Mouse (Mus musculus) urinary bladder, postnatal 14 days (tissue): Measurements from ENCODE around the gene Tuba1a.
A peak's percentile ranks its signal among the peaks of the same experiment; 100 is the strongest.
"Not testable (repeated sequence)": the region's sequence is repeated elsewhere in the genome, so short reads cannot be mapped to it uniquely, and the experiment has no call there.

Experiments
- DNase-seq: peaks from one replicate; pipeline ENCODE4 v3.0.0; 2021; ENCODE audit warnings: low spot score

Tuba1a gene

DNA sequence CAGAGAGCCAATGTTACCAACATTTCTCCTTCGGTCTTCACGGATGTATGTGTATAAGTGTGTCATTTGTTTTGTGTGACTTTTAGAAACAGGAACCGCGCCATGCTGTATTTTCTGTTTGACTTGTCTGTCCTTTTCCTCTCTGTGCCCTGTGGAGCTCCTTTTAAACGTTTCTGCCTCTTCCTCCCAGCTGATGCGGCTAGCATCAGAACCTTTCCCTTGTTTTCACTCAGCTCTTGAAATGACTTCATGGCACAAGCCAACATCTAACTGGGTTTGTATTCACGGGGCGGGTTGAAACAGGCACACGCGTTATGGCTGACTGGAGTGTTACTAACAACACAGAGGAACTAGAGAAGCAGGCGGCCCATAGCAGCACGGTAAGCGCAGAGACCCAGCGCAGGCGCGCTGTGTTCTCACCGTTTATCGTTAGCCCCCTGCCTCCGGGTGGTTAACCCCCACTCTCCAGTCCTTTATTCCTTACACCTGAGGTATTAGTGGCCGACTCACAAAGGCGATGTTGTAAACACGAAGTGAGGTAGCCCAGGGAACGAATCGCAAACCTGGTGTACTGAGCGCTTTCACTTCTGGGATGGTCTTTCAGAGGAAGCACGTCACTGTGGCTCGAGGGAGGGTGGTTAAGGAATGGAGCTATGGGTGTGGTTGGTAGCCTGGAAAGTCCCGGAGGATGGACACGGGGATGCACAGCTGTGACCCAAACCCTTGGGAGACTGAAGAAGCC is 31.9 kb upstream of the Tuba1a start:
- peak; percentile 82 for DNase-seq

DNA sequence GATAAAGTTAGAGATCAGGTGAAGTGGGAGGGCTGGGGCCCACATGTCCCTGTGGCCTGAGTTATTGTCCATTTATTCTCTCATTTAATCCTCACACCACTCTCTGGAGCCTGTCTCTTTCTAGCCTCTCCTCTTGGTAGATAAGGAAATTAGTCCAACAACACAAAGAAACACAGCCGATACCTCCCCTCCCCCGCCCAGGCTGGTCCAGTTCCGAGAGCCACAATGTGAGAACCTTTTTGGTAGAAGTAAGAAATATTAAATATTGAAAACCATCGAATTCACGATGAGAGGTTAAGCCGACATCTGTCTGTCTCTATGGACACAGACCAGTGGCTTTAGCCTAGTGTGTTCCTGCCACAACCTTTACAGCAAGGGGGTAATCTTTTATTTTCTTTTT is 31.2 kb upstream of the Tuba1a start:
- DNase-seq: no peak

DNA sequence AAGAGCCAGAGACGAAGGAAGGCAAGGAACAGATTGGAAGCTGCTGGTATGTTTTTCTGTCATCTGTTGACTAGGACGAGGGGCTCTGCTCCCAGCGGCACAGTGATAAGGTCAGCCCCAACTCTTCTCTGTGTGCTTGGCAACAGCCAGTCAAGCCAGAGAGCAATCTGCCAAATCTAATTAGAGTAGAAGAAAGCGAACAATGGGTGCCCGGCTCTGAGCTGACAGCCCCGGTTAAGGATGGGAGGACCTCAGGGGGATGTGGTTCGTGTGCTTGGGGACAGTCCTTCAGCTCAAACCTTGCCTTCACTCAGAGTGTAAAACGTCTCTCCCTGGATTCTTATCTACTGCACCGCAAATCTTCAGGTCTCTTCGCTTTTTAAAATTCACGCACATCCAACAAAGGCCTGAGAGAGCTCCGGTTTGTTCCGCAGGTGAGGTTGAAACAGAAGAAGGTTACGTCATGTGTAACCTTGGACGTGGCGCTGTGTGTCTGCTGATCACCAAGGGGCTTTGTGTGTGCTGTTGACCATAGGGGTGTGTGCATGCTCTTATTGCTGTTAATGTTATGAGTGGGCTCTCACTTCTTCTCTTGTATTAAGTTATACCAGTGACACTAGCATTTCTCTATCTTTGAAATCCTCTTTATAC is 30.1 kb upstream of the Tuba1a start:
- DNase-seq: no peak

DNA sequence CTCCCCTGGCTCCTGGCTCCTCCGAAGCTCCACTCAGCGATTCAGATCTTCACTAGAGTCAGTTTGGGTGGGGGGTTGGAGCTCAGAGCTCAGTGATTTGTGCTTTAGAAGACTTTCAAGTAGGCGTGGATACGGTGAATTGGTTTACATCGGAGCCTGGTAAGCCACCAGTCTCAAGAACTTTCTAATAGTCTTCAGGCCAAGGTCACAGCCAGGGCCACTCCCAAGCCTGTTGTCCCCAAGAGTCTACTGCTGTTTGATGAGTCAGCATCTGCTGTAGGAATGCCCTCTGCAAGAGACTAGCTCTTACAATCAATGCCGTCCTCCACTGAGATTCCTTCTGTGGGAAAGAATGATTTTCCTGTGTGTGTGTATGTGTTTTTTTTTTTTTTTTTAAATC is 28.6 kb upstream of the Tuba1a start:
- no peak for DNase-seq

DNA sequence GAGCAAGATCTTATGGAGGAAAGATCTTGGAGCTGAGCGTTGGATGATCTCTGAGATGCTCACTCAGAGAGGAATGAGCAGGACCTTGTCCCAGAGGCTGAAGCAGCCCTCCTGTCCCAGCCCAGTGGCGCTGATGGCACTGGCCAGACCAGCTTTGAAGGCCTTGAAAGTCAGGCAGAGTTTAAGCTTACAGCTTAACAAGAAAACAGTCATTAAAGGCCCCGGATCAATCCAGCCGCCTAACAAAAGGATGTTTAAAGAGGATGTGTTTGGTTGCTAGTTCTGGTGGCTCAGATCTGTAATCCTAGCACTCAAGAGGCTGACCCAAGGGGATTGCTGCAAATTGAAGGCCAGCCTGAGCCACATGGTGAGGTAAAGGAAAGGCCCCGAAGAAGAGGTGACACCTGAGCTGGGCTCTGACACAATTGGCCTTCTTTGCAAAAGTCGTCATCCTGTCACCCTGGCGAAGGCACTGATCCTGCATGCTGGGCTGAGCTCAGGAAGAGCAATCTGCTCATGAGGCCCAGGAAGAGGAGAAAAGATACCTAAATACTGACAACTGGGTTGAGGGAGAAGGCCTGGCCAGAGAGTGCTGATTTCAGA is 26.6 kb upstream of the Tuba1a start:
- no peak for DNase-seq

DNA sequence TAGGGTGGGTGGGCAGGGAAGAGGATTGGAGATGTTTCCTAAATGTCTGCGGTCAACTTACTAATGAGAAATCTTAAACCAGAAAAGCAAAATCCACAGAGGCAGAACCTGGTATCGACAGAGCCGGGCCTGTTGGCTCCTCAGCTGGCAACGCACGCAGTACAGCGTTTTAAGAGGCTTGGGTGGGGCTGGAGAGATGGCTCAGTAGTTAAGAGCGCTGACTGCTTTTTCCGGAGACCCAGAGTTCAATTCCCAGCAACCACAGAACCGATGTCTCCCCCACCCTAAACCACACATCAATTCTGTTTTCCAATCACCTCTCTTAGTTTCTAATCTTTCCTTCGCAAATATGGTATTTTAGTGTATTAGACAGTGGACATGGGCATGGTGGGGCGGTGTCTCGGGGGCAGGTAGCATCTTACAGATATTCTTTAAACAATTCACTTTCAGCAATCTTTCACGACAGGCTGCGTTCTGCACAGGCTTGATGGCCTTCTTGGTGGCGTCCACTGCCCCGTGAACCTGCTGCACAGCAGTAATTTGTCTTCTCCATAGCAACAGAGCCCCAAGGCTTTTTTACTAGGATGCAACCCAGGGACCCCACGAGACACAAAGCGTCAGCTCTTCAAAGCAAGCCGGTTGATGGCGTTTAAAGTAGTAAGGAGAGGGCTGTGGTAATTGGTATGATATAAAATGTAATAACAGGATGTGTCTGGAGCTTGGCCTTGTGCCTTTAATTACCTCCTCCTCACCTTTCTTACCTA is 25.1 kb upstream of the Tuba1a start:
- DNase-seq: no peak

DNA sequence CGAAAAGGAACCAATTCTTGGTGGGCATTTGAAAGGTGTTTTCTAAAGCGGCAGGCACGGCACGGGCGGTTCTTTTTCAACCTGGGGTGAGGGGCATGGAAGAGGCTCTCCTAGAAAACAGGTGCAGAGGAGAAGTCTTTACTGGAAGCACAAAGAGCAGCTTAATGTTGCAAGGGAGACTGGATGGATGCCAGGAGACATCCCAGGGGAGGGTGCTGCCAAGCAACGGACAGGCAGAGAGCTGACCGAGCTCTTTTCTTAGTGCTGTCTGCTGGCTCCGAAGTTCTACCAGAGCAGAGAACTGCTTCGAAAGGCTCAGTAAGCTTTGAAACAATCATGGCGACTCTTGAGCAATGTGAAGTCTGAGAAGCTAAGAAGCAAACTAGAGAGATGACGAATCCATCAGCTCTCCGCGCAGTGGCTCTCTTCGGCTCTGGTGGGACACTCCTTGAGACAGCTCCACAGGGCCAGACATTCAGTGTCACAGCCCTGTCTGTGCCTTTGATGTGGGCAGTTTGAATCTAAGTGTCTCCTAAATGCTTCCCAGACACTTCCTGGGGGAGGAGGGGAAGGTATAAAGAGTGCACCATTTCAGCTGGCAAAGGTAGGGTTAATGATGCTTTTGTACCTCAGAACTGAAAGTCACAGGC is 24.4 kb upstream of the Tuba1a start:
- peak; percentile 74 for DNase-seq

DNA sequence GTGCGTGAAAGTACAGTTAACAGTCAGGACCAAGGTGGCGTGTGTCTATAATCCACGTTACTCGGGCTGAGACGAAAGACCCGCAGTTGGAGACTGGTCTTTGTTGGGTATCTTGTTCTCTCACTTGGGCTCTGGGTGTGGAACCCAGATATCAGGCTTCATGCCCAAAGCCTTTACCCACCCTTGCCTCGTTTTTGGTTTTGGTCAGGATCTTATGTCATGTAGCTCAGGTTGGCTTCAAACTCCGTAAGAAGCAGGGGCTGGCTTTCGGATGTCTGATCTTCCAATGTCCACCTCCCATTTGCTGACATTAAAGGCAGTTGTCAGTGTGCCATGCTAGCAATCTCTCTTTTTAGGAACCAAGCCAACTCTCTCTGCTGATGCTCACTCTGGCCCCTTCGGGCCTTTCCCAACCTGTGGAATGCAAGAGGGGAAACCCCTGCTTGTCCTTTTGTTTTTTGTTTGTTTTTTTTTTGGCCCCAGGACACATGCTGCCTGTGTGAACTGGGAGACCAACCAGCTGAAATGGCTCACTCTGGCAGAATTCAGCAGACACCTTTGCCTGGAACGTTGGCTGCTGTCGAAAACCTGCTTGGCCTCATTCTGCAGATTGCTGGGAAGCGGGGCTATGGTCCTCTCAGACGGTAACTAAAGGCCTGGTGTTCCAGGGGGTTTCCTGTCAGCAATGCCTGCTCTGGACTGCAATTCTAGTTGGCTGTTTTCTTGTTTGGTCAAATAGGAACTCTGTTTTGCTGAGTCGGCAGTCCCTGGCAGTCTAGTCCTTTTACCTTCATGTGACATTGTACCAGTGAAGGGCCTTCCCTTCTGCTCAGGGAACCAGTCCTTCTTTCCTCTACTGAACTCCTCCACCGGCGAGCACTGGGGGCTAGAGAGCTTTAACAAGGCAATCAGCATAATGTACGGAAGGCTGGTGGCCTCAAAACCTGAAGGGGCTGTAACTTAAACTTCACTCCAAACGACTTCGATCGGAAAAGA is 23.6 kb upstream of the Tuba1a start:
- DNase-seq: no peak

DNA sequence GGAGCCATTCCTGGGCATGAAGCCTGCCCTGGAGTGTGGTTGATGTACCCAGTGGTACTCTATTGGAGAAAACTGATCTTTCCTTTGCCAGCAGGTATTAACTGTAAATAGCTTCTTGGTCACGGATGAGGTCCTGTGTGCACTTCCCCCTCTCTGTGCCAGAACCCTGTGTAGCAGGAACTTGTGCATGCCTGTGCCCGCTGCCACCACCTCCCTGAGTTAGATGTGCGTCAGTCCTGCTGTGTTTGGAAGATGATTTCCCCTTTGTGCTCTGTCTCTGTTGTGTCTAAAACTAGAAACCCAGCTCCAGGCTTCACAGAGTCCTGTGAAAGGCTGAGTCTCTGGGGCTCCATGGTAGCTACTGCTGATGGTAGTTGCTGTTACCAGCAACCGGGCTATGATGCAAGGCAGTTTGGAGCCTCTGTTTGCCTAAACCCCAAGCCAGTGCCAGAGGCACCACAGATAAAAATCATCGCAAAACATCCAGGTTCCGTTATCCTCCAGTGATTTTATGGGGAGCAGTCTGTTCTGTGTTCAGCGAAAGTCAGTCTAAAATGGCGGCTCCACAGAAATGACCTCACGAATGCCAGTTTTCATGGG is 19.6 kb upstream of the Tuba1a start:
- DNase-seq: no peak

DNA sequence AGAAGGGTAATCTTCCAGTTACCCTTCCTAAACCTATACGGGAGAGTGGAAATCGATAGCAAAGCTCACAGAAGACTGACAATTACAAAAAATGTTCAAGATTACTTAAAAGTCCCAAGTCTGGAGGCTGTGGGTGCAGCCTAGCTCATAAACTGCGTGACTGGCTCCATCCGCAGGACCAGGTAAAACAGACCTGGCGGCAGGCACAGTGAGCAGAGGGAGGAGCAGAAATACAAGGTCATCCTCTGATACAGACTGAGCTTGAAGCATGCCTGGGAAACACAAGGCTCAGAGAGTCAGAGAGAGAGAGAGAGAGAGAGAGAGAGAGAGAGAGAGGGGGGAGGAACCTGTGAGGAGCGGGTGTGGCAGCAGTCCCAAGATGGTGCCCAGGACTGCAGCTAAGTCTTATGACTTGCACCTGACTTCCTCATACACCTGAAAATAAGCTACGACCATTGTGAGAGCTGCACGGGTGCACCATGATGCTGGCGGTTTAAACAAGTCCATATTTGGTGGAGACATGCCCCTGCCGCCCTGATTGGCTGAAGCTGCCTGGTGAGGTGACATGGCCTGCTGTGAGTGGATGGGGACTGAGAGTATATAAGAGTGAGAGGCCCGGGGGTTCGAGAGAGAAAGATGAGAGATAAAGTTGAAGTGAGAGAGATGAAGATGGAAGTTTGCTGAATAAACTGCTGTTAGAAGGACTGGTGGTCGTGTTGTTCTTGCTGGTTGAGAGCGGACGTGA is 18.2 kb upstream of the Tuba1a start:
- not testable (repeated sequence) for DNase-seq

DNA sequence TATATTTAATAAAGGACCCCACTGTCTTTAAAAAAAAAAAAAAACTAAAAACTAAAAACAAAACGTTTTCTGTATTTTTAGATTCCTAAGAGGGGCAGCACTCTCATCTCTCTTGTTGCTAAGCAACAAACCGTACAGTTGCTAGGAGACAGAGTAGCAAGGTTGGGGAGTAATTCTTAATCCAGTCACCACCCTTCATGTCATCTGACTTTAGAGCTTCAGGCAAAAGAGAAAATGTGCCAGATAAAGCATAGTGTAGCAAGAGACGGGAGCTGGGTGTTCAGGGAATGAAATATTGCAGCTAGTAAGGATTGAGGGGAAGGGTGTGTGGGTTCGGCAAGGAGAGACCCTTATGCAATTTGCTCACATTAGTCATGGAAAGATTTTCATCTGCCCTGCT is 17.6 kb upstream of the Tuba1a start:
- DNase-seq: no peak

DNA sequence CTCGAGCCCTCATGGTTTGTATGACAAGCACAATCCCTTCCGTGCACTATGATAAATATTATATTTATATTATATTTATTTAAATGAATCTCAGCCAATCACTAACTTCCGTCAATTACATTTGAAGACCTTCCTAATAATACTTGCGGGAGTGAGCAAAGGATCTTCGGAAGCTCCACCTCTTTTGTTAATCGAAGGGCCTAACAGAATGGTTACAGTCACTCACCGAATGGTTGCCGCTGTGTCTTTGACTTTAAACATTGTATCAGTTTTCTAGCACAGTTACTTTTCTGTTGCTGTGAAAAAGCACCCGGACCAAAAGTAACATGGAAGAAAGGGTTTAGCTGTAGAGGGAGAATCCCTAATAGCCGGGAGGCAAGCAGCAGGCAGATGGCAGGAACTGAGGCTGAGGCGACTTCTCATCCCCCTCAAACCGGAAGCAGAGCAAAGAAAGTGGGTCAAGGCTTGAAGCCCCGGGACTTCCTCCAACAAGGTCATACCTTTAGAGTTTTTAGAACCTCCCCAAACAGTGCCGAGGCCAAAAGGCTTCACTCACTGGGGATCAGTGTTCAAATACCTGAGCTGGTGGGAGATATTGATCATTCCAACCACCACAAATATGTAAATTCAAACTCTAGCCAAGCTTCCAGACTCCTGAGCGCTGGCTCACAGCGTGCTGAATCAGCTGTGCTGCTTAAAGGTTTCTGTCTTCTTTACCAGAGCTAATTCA is 16.0 kb upstream of the Tuba1a start:
- no peak for DNase-seq

DNA sequence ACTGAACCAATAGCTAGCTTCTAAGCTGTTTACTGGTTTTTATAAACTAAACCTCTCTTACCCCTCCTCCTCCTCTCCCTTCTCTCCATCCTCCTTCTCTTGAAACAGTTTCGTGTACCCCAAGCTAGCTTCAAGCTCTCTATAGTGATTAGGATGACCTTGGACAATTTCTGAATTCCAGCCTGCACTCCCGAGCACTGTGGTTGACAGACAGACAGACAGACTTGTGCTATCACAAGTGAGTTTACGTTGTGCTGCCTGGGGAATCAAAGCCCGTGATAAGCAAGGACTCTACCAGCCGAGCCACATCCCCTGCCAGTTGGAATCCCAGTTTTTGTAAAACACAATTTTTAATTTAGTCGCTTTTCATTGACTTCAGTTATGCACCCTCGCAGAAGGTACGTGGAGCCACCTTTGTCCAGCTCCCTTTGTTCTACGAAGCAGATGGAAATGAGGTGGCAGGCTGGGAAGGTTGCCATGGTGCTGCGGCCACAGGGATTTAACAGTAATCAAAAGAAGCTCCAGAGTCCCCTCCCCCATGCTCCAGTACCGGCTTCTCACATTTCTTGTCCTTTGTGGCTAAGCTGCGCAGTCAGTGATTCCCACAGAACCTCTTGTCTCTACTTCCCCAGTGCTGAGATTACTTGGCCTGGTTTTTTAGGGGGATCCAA is 15.3 kb upstream of the Tuba1a start:
- no peak for DNase-seq

DNA sequence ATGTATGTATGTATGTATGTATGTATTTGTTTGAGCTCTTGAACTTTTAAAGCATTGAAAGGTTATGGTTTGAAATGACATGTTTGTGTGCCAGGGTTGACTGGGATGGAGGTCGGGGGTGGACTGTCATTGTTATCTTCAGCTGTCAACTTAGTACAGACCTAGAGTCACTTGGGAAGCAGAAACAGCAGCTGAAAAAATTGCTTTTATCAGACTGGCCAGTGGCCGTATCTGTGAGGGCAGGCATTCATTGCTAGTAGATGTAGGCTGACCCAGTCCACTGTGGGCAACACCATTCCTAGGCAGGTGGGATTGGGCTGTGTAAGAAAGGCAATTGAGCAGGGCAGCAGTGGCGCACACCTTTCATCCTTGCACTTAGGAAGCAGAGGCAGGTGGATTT is 6.0 kb upstream of the Tuba1a start:
- no peak for DNase-seq

DNA sequence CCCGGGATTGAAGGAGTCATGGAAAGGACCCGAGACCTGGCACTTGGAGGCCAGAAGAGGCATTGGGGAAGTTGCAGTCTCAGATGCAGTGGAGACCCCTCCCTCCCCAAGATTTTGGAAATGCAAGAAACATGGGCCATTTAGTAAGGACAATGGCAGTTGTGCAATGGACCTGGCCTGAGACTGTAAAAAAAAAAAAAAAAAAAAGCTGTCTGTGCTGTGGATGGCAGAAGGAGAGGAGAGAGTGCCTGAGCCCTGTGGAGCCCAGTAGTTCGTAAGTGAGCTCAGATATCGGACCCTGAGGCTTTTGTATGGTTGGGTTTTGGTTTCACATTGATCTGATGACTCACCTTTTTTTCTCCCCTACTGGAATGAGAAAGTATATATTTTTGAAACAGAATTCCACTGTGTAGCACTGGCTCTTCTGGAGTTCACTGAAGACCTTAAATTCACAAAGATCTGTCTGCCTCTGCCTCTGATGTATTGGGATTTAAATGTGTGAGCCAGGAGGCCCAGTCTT is 5.5 kb upstream of the Tuba1a start:
- no peak for DNase-seq

DNA sequence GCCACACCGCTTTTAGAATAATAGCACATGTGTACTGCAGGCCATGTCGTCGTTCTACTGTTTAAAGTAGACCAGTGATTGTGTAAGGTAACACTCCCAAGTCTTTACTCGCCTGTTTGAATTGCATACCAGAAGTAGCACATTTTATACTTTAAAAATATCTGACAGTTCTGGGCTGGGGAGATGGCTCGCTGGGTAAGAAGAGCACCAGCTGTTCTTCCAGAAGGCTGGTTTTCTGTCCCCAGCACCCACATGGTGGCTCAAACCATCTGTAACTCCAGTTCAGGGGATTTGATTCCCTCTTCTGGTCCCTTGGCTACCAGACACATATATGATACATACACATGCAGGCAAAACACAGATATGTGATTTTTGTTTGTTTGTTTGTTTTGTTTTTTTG is 4.0 kb upstream of the Tuba1a start:
- no peak for DNase-seq

DNA sequence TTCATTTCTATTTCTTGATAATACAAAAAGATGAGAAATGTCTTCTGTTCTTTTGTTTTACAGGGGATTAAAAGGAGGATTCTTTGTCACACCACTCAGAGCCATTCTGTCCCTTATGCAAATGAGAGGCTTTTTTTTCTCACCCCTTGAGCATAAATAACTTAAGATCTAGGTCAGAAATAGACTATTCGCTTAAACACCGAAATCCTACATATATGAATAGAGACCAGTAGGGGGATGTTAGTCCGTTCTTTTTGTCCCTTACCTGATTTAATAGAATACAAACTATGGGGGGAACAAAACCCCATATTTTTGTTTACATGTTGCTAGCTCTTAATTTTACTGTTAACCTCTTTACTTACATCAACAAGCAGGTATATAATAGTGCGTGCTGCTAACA is 2.5 kb upstream of the Tuba1a start:
- no peak for DNase-seq

DNA sequence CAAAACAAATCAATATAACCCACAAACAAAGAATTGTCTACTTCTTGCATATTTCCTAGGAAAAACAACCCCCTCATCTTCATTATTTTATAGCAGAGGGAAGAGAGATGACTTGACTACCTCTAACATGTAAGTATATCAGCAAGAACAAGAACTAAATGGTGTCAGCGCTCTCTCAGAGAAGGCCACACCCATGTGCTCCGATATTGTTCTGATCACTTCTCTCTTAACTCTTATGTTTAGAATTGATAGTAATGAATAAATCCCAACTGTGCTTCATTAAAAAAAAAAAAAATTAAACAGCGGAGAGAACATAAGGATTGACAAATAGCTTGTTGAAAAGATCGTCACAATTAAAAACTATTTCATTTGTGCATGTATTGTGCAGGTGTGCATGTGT is 1.8 kb upstream of the Tuba1a start:
- no peak for DNase-seq
